Mouse (Mus musculus): ENCODE results near the gene Tmem170b. TPM values are rescaled to one million over a fixed set of nuclear protein-coding genes. Genes with fewer than 3 reads are reported as not detected.

Tmem170b gene
- polyA plus RNA-seq, 1 experiment: 5.4 TPM

DNA sequence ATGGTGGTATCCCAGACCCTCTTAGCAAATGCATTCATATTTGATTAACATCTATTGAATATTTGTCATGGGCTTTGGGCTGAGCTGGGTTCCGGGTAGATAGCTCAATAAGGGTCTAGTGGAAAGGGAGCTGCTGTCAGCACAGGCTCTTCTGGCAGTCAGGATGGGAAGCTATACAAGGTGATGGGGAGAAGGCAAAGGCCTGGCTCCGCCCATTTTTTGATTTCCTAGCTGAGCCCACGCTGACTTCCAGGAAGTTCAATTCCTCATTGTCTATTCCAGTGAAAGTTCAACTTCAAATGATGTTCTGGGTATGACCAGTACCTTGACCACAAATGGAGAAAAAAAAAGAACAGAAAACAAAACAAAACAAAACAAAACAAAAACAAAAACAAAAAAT is 69.8 kb downstream of the Tmem170b start:
- TF ChIP-seq POLR2A (IDR thresholded peaks at IDR 0.05; ENCODE audit: borderline replicate concordance, extremely low read depth, low read depth, low read length) (no peak), CTCF (IDR thresholded peaks at IDR 0.05; ENCODE audit: insufficient read depth, low read length) (no peak)
- DNase-seq: no peak
- Histone ChIP-seq H3K4me3 (replicated peaks; ENCODE audit: extremely low read depth, low read depth, low read length) (no peak overlapping the region), H3K4me1 (ENCODE audit: control insufficient read depth, insufficient read depth, low read length) (no peaks in the 10 kb centered on the region; the same call in 1 of the 2 replicates)
- 91% methylated on average over 3 of the region's 3 CpGs for WGBS

DNA sequence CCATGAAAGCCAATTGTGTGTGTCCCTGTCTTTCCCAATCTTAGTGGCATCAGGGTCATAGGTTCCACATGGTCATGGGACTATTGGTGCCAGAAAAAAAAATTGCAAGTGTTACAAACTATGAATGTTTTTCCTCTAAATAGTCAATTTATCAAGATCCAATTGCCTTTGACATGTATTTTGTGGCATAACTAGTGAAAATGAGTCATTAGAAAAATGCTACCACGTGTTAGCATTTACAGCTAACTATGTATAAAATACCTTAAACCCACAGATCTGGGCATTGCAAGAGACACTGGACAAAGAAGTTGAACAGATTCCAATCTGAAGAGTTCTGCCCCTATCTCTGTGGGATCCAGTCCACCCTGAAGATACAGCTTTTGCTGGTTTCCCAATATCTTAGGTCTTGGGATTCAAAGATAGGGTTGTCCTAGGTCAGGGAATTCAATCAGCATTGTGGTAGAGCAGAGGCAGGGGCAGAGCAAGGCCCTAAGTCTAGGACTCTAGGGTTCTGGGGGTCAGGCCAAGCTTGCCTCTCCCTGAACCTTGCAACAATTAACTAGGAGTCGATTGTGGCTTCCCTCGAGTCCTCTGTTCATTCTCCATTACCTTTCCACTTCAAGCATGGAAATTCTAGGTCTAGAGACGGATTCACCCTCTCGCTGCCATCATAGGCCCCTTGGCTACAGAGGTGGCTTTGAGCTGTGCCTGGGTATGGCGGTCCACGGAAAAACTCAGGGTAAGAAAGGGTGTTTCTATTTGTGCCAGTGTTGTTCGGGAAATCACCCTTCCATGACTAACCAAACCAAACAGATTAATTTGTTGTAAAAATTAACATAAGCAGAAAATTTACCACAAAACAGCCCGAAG is 70.5 kb downstream of the Tmem170b start:
- TF ChIP-seq CTCF (IDR thresholded peaks at IDR 0.05; ENCODE audit: insufficient read depth, low read length) (no peak), POLR2A (IDR thresholded peaks at IDR 0.05; ENCODE audit: borderline replicate concordance, extremely low read depth, low read depth, low read length) (no peak)
- no peak for DNase-seq
- 89% methylated on average over 9 of the region's 9 CpGs for WGBS
- no peaks in the 10 kb centered on the region for H3K4me1 ChIP-seq (ENCODE audit: control insufficient read depth, insufficient read depth, low read length)
- H3K4me3 ChIP-seq (replicated peaks; ENCODE audit: extremely low read depth, low read depth, low read length): no peak overlapping the region

GRCm38 (mm10) chr13:41676836-41677186 is 71.1 kb downstream of the Tmem170b start:
- Histone ChIP-seq H3K4me3 (replicated peaks; ENCODE audit: extremely low read depth, low read depth, low read length) (no peak overlapping the region), H3K4me1 (ENCODE audit: control insufficient read depth, insufficient read depth, low read length) (no peaks in the 10 kb centered on the region)
- TF ChIP-seq POLR2A (IDR thresholded peaks at IDR 0.05; ENCODE audit: borderline replicate concordance, extremely low read depth, low read depth, low read length) (no peak), CTCF (IDR thresholded peaks at IDR 0.05; ENCODE audit: insufficient read depth, low read length) (no peak)
- WGBS: 74% methylated on average over 7 of the region's 7 CpGs
- DNase-seq: no peak

GRCm38 (mm10) chr13:41680854-41681549 is 75.3 kb downstream of the Tmem170b start:
- Histone ChIP-seq H3K4me3 (replicated peaks; ENCODE audit: extremely low read depth, low read depth, low read length) (no peak overlapping the region), H3K4me1 (ENCODE audit: control insufficient read depth, insufficient read depth, low read length) (no peaks in the 10 kb centered on the region)
- 50% methylated on average over 12 of the region's 12 CpGs for WGBS
- DNase-seq: no peak
- TF ChIP-seq CTCF (IDR thresholded peaks at IDR 0.05; ENCODE audit: insufficient read depth, low read length): no peak
- TF ChIP-seq POLR2A (IDR thresholded peaks at IDR 0.05; ENCODE audit: borderline replicate concordance, extremely low read depth, low read depth, low read length): no peak

DNA sequence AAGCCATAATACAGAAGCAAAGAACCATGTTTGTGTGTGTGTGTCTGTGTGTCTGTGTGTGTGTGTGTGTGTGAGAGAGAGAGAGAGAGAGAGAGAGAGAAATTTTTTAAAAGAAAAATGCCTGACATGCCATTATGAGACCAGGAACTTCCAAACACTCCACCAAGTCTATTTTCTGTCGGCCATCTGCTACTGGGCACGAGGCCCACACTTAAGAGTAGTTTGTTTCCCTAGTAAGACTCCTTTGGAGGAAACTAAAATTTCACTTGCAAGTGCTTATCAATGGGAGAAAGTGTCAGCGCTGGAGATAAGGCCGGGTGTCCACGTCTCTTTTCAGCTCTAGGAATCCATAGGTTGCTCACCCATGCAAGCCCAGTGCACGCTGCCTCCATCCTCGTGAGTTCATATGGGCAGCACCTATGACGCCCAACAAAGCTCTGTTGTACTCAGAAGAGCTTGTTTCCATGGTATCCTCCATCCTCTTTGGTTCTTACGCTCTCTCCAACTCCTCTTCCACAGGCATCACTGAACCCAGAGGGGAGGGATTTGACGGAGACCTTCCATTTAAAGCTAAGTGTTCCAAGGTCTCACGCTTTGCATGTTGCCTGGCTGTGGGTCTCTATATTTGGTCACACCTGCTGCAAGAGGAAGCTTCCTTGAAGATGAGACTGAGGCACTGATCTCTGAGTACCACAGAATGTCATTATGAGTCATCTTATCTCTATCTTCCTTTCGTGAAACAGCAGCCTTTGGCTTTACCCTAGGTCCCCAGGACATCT is 76.8 kb downstream of the Tmem170b start:
- no peak overlapping the region for H3K4me3 ChIP-seq (replicated peaks; ENCODE audit: extremely low read depth, low read depth, low read length)
- DNase-seq: no peak
- WGBS: 67% methylated on average over 12 of the region's 12 CpGs
- no peaks in the 10 kb centered on the region for H3K4me1 ChIP-seq (ENCODE audit: control insufficient read depth, insufficient read depth, low read length)
- TF ChIP-seq CTCF (IDR thresholded peaks at IDR 0.05; ENCODE audit: insufficient read depth, low read length) (no peak), POLR2A (IDR thresholded peaks at IDR 0.05; ENCODE audit: borderline replicate concordance, extremely low read depth, low read depth, low read length) (no peak)

- Histone ChIP-seq H3K4me1 (ENCODE audit: control insufficient read depth, insufficient read depth, low read length) (no peaks in the 10 kb centered on the region; the same call in 1 of the 2 replicates), H3K4me3 (replicated peaks; ENCODE audit: extremely low read depth, low read depth, low read length) (no peak overlapping the region)
- 88% methylated on average over 11 of the region's 11 CpGs for WGBS
- TF ChIP-seq CTCF (IDR thresholded peaks at IDR 0.05; ENCODE audit: insufficient read depth, low read length) (no peak), POLR2A (IDR thresholded peaks at IDR 0.05; ENCODE audit: borderline replicate concordance, extremely low read depth, low read depth, low read length) (no peak)
- no peak for DNase-seq
These were observed 77.8 kb downstream of the Tmem170b start for GRCm38 (mm10) chr13:41683356-41684012.

DNA sequence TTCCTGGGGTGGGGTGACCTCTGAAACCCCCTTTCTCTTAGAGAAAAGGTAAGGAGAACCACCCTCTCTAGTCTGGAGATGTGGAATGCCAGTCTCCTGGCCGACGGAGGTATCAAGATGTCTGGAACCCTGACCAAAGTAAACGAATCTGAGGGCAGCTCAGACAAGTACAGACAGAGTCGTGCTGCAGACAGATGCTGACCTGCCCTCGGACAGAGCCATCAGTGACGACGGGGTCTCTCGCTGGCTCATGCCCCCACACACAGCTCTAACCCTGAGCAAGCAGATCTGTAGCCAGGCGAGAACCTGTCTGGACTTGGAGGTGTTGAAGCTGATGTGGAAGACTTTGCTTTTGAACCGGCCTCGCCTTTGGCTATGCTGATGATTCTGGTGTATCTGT is 79.8 kb downstream of the Tmem170b start:
- no peak for DNase-seq
- TF ChIP-seq CTCF (IDR thresholded peaks at IDR 0.05; ENCODE audit: insufficient read depth, low read length) (no peak), POLR2A (IDR thresholded peaks at IDR 0.05; ENCODE audit: borderline replicate concordance, extremely low read depth, low read depth, low read length) (no peak)
- WGBS: 72% methylated on average over 11 of the region's 11 CpGs

DNA sequence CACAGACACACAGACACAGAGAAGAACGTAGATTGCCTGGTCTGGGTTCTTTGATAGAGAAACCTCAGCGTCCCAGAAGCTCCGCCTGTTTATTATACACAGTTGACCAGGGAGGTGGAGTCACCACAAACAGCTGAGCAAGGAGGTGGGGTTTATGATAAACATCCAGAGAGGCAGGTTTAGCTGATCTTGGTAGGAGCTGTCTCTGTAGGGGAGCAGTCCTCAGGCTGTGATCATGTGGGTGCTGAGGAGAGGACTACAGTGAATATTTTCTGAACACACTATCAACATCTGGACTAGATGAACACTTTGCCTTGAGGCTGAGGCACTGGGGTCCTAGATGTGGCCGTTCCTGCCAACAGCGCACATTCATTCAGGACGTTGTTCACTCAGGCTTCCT is 83.3 kb downstream of the Tmem170b start:
- whole genome bisulfite sequencing: 52% methylated on average over 6 of the region's 6 CpGs
- H3K4me3 ChIP-seq (replicated peaks; ENCODE audit: extremely low read depth, low read depth, low read length): no peak overlapping the region
- DNase-seq: no peak
- no peaks in the 10 kb centered on the region; the same call in 1 of the 2 replicates for H3K4me1 ChIP-seq (ENCODE audit: control insufficient read depth, insufficient read depth, low read length)
- TF ChIP-seq POLR2A (IDR thresholded peaks at IDR 0.05; ENCODE audit: borderline replicate concordance, extremely low read depth, low read depth, low read length) (no peak), CTCF (IDR thresholded peaks at IDR 0.05; ENCODE audit: insufficient read depth, low read length) (no peak)

More for the DNA sequence above, 79.8 kb downstream of the Tmem170b start:
- Histone ChIP-seq H3K4me3 (replicated peaks; ENCODE audit: extremely low read depth, low read depth, low read length) (no peak overlapping the region), H3K4me1 (ENCODE audit: control insufficient read depth, insufficient read depth, low read length) (no peaks in the 10 kb centered on the region; the same call in 1 of the 2 replicates)

- no peak for DNase-seq
- 26% methylated on average over 5 of the region's 5 CpGs for WGBS
- no peaks in the 10 kb centered on the region; the same call in 1 of the 2 replicates for H3K4me1 ChIP-seq (ENCODE audit: control insufficient read depth, insufficient read depth, low read length)
- H3K4me3 ChIP-seq (replicated peaks; ENCODE audit: extremely low read depth, low read depth, low read length): no peak overlapping the region
- TF ChIP-seq CTCF (IDR thresholded peaks at IDR 0.05; ENCODE audit: insufficient read depth, low read length): no peak
- no peak for TF ChIP-seq POLR2A (IDR thresholded peaks at IDR 0.05; ENCODE audit: borderline replicate concordance, extremely low read depth, low read depth, low read length)
These were observed 83.9 kb downstream of the Tmem170b start for GRCm38 (mm10) chr13:41689598-41690045.

Other genes with a start within 250 kb of the Tmem170b start
- gene Nedd9, start 118.5 kb upstream of the Tmem170b start, polyA plus RNA-seq (2012; rRNA removed): 49.2 and 60.8 TPM in 2 replicates
- 1.6 and 4.3 TPM in 2 replicates for gene Adtrp, start 241.8 kb downstream of the Tmem170b start, polyA plus RNA-seq (2012; rRNA removed)

Data from lung, adult 2 months (tissue).